Mouse (Mus musculus): Measurements from ENCODE around the gene Trmt10a. TPM values are rescaled to one million over a fixed set of nuclear protein-coding genes. Genes with fewer than 3 reads are reported as not detected.

The Trmt10a gene
- 3.7 TPM for polyA plus RNA-seq (2014; fragmentation: Illumina TruSeq; extraction: RNeasy Lipid Tissue Mini Kit (QIAGEN cat#74804); ENCODE audit: low read depth, low replicate concordance)

GRCm38 (mm10) chr3:138143315-138144059 is at the start of gene Trmt10a:
Gene Trmt10a, plus strand, starts transcription at chr3:138143448.

GRCm38 (mm10) chr3:138144642-138145171 is 1.5 kb downstream of the Trmt10a start, which contains the start of gene Mttp:
Gene Mttp, minus strand, starts transcription at chr3:138144968.

DNA sequence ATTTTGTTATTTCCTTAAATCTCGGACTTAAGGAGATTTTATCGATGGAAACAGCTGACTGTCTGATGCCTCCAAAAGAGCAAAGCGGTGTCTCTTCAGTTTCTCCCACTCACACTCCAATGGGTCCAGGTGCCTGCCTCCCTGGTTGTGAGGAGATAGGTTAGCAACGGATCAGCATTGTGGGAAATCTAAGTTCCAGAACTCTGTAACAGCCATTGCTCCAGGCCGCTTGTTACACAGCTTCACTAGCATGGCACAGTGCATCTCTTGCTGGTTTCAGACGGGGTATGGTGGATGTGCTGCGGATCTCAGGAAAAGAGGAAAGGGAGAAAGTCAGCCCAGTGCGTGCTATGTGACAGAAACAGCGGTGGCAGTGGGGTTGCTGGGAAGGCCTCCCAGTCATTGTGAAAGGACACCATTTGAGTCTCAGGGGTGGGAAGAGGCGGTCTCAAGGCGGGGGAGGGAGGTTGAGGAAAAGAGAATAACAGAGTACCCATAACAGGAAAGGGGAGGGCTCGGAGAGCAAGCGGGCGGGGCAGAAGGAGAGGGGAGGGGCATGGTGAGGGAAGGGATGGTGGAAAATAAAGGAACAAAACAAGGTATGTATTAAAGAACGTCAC is 50.5 kb downstream of the Trmt10a start, which contains the start of gene 4930579F01Rik:
TSS of gene 4930579F01Rik (minus strand) at position 143 of the 620 bp plus-strand sequence.

Other genes starting within 250 kb of the Trmt10a start
- 110 TPM for gene Lamtor3, start 224.9 kb upstream of the Trmt10a start, polyA plus RNA-seq (2014; fragmentation: Illumina TruSeq; extraction: RNeasy Lipid Tissue Mini Kit (QIAGEN cat#74804); ENCODE audit: low read depth, low replicate concordance)
- 14.0 TPM for gene Dapp1, start 161.9 kb upstream of the Trmt10a start, polyA plus RNA-seq (2014; fragmentation: Illumina TruSeq; extraction: RNeasy Lipid Tissue Mini Kit (QIAGEN cat#74804); ENCODE audit: low read depth, low replicate concordance)
- gene 1110002E22Rik, start 78.4 kb upstream of the Trmt10a start, polyA plus RNA-seq (2014; fragmentation: Illumina TruSeq; extraction: RNeasy Lipid Tissue Mini Kit (QIAGEN cat#74804); ENCODE audit: low read depth, low replicate concordance): 32.0 TPM
- 1.5 TPM for gene Gm5105, start 76.1 kb upstream of the Trmt10a start, polyA plus RNA-seq (2014; fragmentation: Illumina TruSeq; extraction: RNeasy Lipid Tissue Mini Kit (QIAGEN cat#74804); ENCODE audit: low read depth, low replicate concordance)
- 5.6 TPM for gene Mttp, start 1.5 kb downstream of the Trmt10a start, polyA plus RNA-seq (2014; fragmentation: Illumina TruSeq; extraction: RNeasy Lipid Tissue Mini Kit (QIAGEN cat#74804); ENCODE audit: low read depth, low replicate concordance)
- gene 4930579F01Rik, start 50.4 kb downstream of the Trmt10a start, polyA plus RNA-seq (2014; fragmentation: Illumina TruSeq; extraction: RNeasy Lipid Tissue Mini Kit (QIAGEN cat#74804); ENCODE audit: low read depth, low replicate concordance): not detected
- 0.37 TPM for gene Adh7, start 74.3 kb downstream of the Trmt10a start, polyA plus RNA-seq (2014; fragmentation: Illumina TruSeq; extraction: RNeasy Lipid Tissue Mini Kit (QIAGEN cat#74804); ENCODE audit: low read depth, low replicate concordance)
- gene Adh1, start 117.5 kb downstream of the Trmt10a start, polyA plus RNA-seq (2014; fragmentation: Illumina TruSeq; extraction: RNeasy Lipid Tissue Mini Kit (QIAGEN cat#74804); ENCODE audit: low read depth, low replicate concordance): 13.0 TPM
- gene Adh6a, start 169.8 kb downstream of the Trmt10a start, polyA plus RNA-seq (2014; fragmentation: Illumina TruSeq; extraction: RNeasy Lipid Tissue Mini Kit (QIAGEN cat#74804); ENCODE audit: low read depth, low replicate concordance): not detected
- gene Adh6b, start 198.3 kb downstream of the Trmt10a start, polyA plus RNA-seq (2014; fragmentation: Illumina TruSeq; extraction: RNeasy Lipid Tissue Mini Kit (QIAGEN cat#74804); ENCODE audit: low read depth, low replicate concordance): 0.71 TPM